25 mouse cellular contexts compared by ENCODE assay signal in the genomic region with DNA sequence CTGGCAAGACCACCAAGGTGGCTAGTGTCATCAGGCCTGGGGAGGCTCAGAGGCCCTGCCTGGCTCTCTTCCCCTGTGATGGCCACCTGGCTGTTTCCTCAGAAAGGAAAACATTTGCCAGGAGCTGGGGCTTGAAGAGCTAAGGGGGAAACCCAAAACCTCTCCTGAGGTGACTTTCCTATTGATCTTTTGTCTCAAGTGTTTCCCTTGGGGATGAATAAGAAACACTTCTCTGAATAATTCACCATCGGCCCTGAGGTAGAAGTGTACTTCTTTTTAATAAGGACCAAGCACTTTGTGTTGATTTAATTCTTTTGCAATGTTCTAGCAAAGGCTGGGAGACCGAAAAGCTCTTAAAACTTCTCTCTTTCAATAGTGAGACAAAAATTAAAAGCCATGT.
DNase-seq lines count a peak whose midpoint lies in the region; ATAC-seq and TF ChIP-seq lines count a peak whose summit lies in the region.
"Had no signal": no experiment of that assay in that cellular context is flagged by ENCODE, and none has a peak within 500 bp of the region (broad histone marks: within the 10 kb centered on the region; RNA-seq: fewer than 3 reads in every experiment).

No protein-coding gene starts in this region.

- peak; percentile 29; the same call in 1 of the 2 replicates for ATAC-seq in lung, embryonic 14.5 days (ENCODE audit: insufficient read depth)
- ATAC-seq in neural tube, embryonic 15.5 days (ENCODE audit: low FRiP score): no peak
- ATAC-seq: forebrain, embryonic 15.5 days; hindbrain, embryonic 16.5 days had no signal

- DNase-seq in CH12.LX (ENCODE audit: extremely low read depth): peak; percentile 79
- DNase-seq in lung, embryonic 14.5 days: peak; percentile 35
- DNase-seq in lung, postnatal 10 days: peak; percentile 21
- DNase-seq in B cell, adult 2 months: no peak
- DNase-seq in heart, postnatal 25 days (ENCODE audit: low spot score): no peak
- DNase-seq: adrenal gland, adult 2 months; adrenal gland, postnatal 14 days; cerebellum, adult 11 months; cerebellum, adult 2 months; cerebellum, adult 9-11 months; cerebellum, postnatal 36 days; embryo, embryonic 11 days; gastrocnemius, postnatal 10 days; gastrocnemius, postnatal 36 days; heart, postnatal 36 days had no signal

- no peak overlapping the region; the same call in 1 of the 2 replicates for H3K4me2 ChIP-seq in CH12.LX (ENCODE audit: insufficient read depth, low read depth, poor library complexity, severe bottlenecking)
- H3K4me2 ChIP-seq in lung, embryonic 14.5 days: no peak overlapping the region
- H3K4me2 ChIP-seq in neural tube, embryonic 15.5 days: no peak overlapping the region
- H3K4me2 ChIP-seq: embryonic facial prominence, embryonic 13.5 days; forebrain, embryonic 12.5 days; forebrain, embryonic 15.5 days; heart, embryonic 11.5 days; hindbrain, embryonic 13.5 days had no signal

- no peaks in the 10 kb centered on the region for H3K27me3 ChIP-seq in CH12.LX (replicated peaks)
- H3K27me3 ChIP-seq in lung, embryonic 14.5 days (ENCODE audit: insufficient read depth, low read length): no peaks in the 10 kb centered on the region
- H3K27me3 ChIP-seq in neural tube, embryonic 15.5 days (replicated peaks): no peaks in the 10 kb centered on the region
- H3K27me3 ChIP-seq: embryonic facial prominence, embryonic 13.5 days; forebrain, embryonic 12.5 days; forebrain, embryonic 15.5 days; hindbrain, embryonic 13.5 days had no signal

- H3K36me3 ChIP-seq in CH12.LX (replicated peaks in 1 of 2; ENCODE audit: control insufficient read depth in 1 of 2, insufficient read depth in 1 of 2, low read length in 1 of 2): peaks cover 0 to 20% of the 10 kb centered on the region in 2 experiments
- peaks cover 17% of the 10 kb centered on the region for H3K36me3 ChIP-seq in lung, embryonic 14.5 days (ENCODE audit: insufficient read depth)
- peaks cover 35% of the 10 kb centered on the region for H3K36me3 ChIP-seq in neural tube, embryonic 15.5 days
- H3K36me3 ChIP-seq: forebrain, embryonic 15.5 days had no signal

- no peak for TF ChIP-seq POLR2A in CH12.LX (IDR thresholded peaks at IDR 0.05; ENCODE audit: low read depth, low read length)

- no peak overlapping the region for H3K9ac ChIP-seq in CH12.LX (ENCODE audit: insufficient read depth, low read depth)
- H3K9ac ChIP-seq in lung, embryonic 14.5 days: no peak overlapping the region
- no peak overlapping the region for H3K9ac ChIP-seq in neural tube, embryonic 15.5 days (replicated peaks)
- H3K9ac ChIP-seq: embryonic facial prominence, embryonic 13.5 days; forebrain, embryonic 12.5 days; forebrain, embryonic 15.5 days; hindbrain, embryonic 13.5 days had no signal

- no peak overlapping the region for H3K4me3 ChIP-seq in CH12.LX (replicated peaks in 1 of 3; ENCODE audit: low read depth in 2 of 3, low read length in 2 of 3, poor library complexity in 1 of 3)
- no peak overlapping the region for H3K4me3 ChIP-seq in lung, embryonic 14.5 days (ENCODE audit: low read depth, low read length)
- H3K4me3 ChIP-seq in neural tube, embryonic 15.5 days (replicated peaks): no peak overlapping the region
- H3K4me3 ChIP-seq: embryonic facial prominence, embryonic 10.5 days; embryonic facial prominence, embryonic 13.5 days; erythroblast, embryonic 14.5 days; forebrain, embryonic 12.5 days; forebrain, embryonic 15.5 days; hindbrain, embryonic 10.5 days; hindbrain, embryonic 13.5 days had no signal

- TF ChIP-seq EP300 in CH12.LX (IDR thresholded peaks at IDR 0.05; ENCODE audit: low read length): peak; percentile 95

- in situ Hi-C loops in CH12.LX (cut with MboI; ENCODE audit: low pct_ligation_motif_present, low pct_unique_long_range_greater_than_20kb, low sequenced_read_pairs): no loop called here

- H3K79me2 ChIP-seq in CH12.LX (replicated peaks; ENCODE audit: control insufficient read depth, extremely low read depth, insufficient read depth, poor library complexity, severe bottlenecking): no peaks in the 10 kb centered on the region

- H3K9me3 ChIP-seq in CH12.LX (replicated peaks; ENCODE audit: low read length): no peaks in the 10 kb centered on the region
- H3K9me3 ChIP-seq in lung, embryonic 14.5 days (ENCODE audit: low read depth, low read length): no peaks in the 10 kb centered on the region
- no peaks in the 10 kb centered on the region for H3K9me3 ChIP-seq in neural tube, embryonic 15.5 days (replicated peaks)
- H3K9me3 ChIP-seq: embryonic facial prominence, embryonic 10.5 days; embryonic facial prominence, embryonic 13.5 days; forebrain, embryonic 12.5 days; forebrain, embryonic 15.5 days; hindbrain, embryonic 10.5 days; hindbrain, embryonic 13.5 days had no signal

- peak overlapping the region; percentile 81 for H3K27ac ChIP-seq in CH12.LX (ENCODE audit: insufficient read depth, low read depth)
- H3K27ac ChIP-seq in lung, embryonic 14.5 days (ENCODE audit: low read depth): no peak overlapping the region
- H3K27ac ChIP-seq in neural tube, embryonic 15.5 days (replicated peaks): no peak overlapping the region
- H3K27ac ChIP-seq: embryonic facial prominence, embryonic 10.5 days; embryonic facial prominence, embryonic 13.5 days; forebrain, embryonic 12.5 days; forebrain, embryonic 15.5 days; hindbrain, embryonic 13.5 days had no signal

- no peak for TF ChIP-seq CTCF in CH12.LX (conservative IDR thresholded peaks at IDR 0.05 in 1 of 2, IDR thresholded peaks at IDR 0.05 in 1 of 2; ENCODE audit: low read depth in 2 of 2, low read length in 2 of 2)
- TF ChIP-seq CTCF in lung, embryonic 14.5 days (IDR thresholded peaks at IDR 0.05; ENCODE audit: low read depth): no peak

- 54% methylated on average over 2 of the region's 2 CpGs for WGBS in lung, embryonic 14.5 days
- WGBS in neural tube, embryonic 15.5 days: 72% methylated on average over 2 of the region's 2 CpGs

- intact Hi-C loops in heart, postnatal 25 days (cut with DNase I): no loop called here

- peak; percentile 7 for TF ChIP-seq RAD21 in CH12.LX (IDR thresholded peaks at IDR 0.05; ENCODE audit: low read depth, low read length)

- dilution Hi-C loops in CH12.LX (cut with MboI; ENCODE audit: extremely low pct_ligation_motif_present, extremely low pct_unique_long_range_greater_than_20kb, low sequenced_read_pairs): no loop called here

- peaks cover 64 to 87% of the 10 kb centered on the region in 2 experiments for H3K4me1 ChIP-seq in CH12.LX (ENCODE audit: control insufficient read depth in 1 of 2, insufficient read depth in 2 of 2)
- H3K4me1 ChIP-seq in lung, embryonic 14.5 days (ENCODE audit: insufficient read depth): no peaks in the 10 kb centered on the region; the same call in 1 of the 2 replicates
- H3K4me1 ChIP-seq in neural tube, embryonic 15.5 days: peaks cover 9% of the 10 kb centered on the region
- H3K4me1 ChIP-seq: forebrain, embryonic 12.5 days had no signal

TF ChIP-seq in CH12.LX, 34 proteins besides CTCF, POLR2A, EP300 and RAD21:
- TF ChIP-seq MAZ (IDR thresholded peaks at IDR 0.05; ENCODE audit: low read depth, low read length) (no peak; the same call in 1 of the 2 replicates), HCFC1 (IDR thresholded peaks at IDR 0.05; ENCODE audit: low read depth, low read length) (no peak), JUN (IDR thresholded peaks at IDR 0.05; ENCODE audit: insufficient read depth, low read depth, low read length) (peak; percentile 69; the same call in 1 of the 2 replicates), SIN3A (IDR thresholded peaks at IDR 0.05; ENCODE audit: low read length) (peak; percentile 77; the same call in 1 of the 2 replicates), SMC3 (IDR thresholded peaks at IDR 0.05; ENCODE audit: low read depth, low read length) (no peak), ZMIZ1 (IDR thresholded peaks at IDR 0.05; ENCODE audit: low read depth, low read length) (no peak), USF1 (IDR thresholded peaks at IDR 0.05; ENCODE audit: low read depth, low read length) (no peak), MAX (IDR thresholded peaks at IDR 0.05; ENCODE audit: low read length) (peak; percentile 1; the same call in 1 of the 2 replicates), TBP (conservative IDR thresholded peaks at IDR 0.05; ENCODE audit: low read depth, low read length) (no peak), MYC (IDR thresholded peaks at IDR 0.05; ENCODE audit: low read depth, low read length) (peak; percentile 70), KAT2A (IDR thresholded peaks at IDR 0.05; ENCODE audit: insufficient replicate concordance, low read length) (0 out of 2 replicates have a peak, but pooled peaks have one; percentile 45), IRF4 (IDR thresholded peaks at IDR 0.05; ENCODE audit: low read depth, low read length) (peak; percentile 87), PAX5 (IDR thresholded peaks at IDR 0.05; ENCODE audit: low read length) (no peak), CHD1 (IDR thresholded peaks at IDR 0.05; ENCODE audit: low read depth, low read length) (peak; percentile 64; the same call in 1 of the 2 replicates), USF2 (conservative IDR thresholded peaks at IDR 0.05; ENCODE audit: low read depth, low read length) (no peak), UBTF (IDR thresholded peaks at IDR 0.05; ENCODE audit: low read depth, low read length) (no peak), TCF12 (IDR thresholded peaks at IDR 0.05; ENCODE audit: low read depth, low read length) (peak; percentile 89), ZKSCAN1 (IDR thresholded peaks at IDR 0.05; ENCODE audit: borderline replicate concordance, low read depth, low read length) (no peak), JUND (conservative IDR thresholded peaks at IDR 0.05; ENCODE audit: low read depth, low read length) (peak; percentile 68), MAFK (IDR thresholded peaks at IDR 0.05; ENCODE audit: insufficient replicate concordance, low read length) (0 out of 2 replicates have a peak, but pooled peaks have one; percentile 45), E2F4 (IDR thresholded peaks at IDR 0.05; ENCODE audit: insufficient replicate concordance, low read depth, low read length) (no peak), MEF2A (IDR thresholded peaks at IDR 0.05; ENCODE audit: borderline replicate concordance, low read depth, low read length) (peak; percentile 71), ELF1 (IDR thresholded peaks at IDR 0.05; ENCODE audit: low read depth, low read length) (no peak), RCOR1 (conservative IDR thresholded peaks at IDR 0.05; ENCODE audit: low read depth, low read length) (0 out of 2 replicates have a peak, but pooled peaks have one; percentile 39), CHD2 (IDR thresholded peaks at IDR 0.05; ENCODE audit: low read length) (peak; percentile 72), ZNF384 (IDR thresholded peaks at IDR 0.05; ENCODE audit: low read depth, low read length) (no peak), ETS1 (conservative IDR thresholded peaks at IDR 0.05; ENCODE audit: low read depth, low read length) (peak; percentile 74), GABPA (IDR thresholded peaks at IDR 0.05; ENCODE audit: insufficient replicate concordance, low read depth, low read length) (no peak), BHLHE40 (IDR thresholded peaks at IDR 0.05; ENCODE audit: low read depth, low read length) (peak; percentile 56)

Comparison
In these comparisons a context has a peak if more than half of its experiments do, and no peak if none do; other contexts are left out.
1. DNase-seq: peak in CH12.LX (single experiment), lung, embryonic 14.5 days (single experiment) and lung, postnatal 10 days (single experiment); none in B cell, adult 2 months (0 of 2) and heart, postnatal 25 days (single experiment).